Mouse (Mus musculus) cerebellum, adult 11 months (tissue): ENCODE results near the gene Dag1.
"Not testable (repeated sequence)": the region's sequence is repeated elsewhere in the genome, so short reads cannot be mapped to it uniquely, and the experiment has no call there.

Source experiments
- DNase-seq: peaks from one replicate; pipeline ENCODE4 v3.0.0; 2022

The Dag1 gene

DNA sequence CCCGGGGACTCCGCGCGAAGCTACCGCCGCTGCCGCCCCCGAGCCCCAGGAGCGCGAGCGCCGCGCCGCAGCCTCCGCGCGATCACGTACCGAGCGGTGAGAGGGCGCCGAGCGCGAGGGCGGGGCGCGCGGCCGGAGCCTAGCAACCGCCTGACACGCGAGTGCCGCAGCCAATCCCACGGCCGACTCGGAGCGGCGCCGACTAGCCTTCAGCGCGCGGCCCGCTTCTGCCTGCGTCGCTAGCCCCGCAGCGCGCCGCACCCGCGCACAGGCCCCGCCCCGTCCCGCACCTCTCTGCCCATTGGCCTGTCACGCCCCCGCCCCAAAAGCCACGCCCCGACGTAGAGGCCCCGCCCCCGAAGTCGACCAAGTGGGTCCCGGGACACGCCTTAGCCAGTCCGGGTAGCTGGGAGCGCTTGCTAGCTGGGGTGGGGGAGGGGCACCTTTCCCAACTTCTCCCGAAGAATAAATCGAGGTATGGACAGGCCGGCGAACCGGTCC, at the start of gene Dag1:
Dag1 (minus strand) TSS at position 269 of the 501 bp plus-strand sequence.
- DNase-seq = peak; percentile 98

DNA sequence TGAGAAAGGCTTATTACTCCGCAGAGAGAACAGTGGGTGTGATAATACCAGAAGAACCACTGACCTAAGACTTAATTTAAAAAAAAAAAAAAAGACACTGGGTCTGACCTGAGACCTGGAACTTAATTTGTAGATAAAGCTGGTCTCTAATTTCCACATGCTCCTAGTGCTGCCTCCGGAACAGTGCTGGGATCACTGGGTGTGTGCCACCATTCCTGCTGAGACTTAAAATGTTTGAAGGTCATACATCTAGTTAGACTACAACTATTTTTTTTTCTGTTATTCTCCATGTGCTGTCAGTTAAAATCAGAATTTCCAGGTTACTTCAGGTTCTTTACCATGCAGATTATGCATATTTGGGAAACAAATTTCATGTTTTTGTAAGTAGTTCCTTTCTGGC, 44.4 kb upstream of the Dag1 start:
- DNase-seq = no peak

- DNase-seq = no peak
Measured at GRCm38 (mm10) chr9:108307021-108307807, 43.5 kb upstream of the Dag1 start.

DNA sequence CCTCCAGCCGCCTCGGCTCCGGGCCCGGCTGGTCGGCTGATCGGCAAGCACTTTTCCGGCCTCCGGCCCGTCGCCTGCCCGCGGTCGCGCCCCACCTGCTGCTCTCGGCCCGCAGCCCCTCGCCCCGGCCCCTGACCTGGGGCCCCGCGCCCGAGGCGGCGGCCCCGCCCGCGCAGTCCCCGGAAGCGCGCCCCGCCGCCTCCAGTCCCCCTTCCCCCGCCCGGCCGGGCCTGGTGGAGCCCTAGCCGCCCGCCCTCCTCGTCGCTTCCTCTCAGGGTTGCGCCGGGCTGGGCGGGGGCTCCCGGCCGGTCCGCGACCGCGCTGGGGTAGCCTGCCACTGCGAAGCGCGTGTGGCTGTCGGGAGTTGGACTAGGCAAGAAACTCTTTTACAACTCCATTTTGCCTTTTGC, 42.8 kb upstream of the Dag1 start:
- no peak for DNase-seq

- DNase-seq = peak; percentile 99
Measured at GRCm38 (mm10) chr9:108305629-108306520, 42.1 kb upstream of the Dag1 start, which contains the start of the genes Rhoa and Tcta. Gene Rhoa (plus strand): TSS chr9:108306129. Gene Tcta (minus strand): TSS chr9:108306160.

- peak; percentile 38 for DNase-seq
Measured at GRCm38 (mm10) chr9:108305170-108305569, 41.4 kb upstream of the Dag1 start.

DNA sequence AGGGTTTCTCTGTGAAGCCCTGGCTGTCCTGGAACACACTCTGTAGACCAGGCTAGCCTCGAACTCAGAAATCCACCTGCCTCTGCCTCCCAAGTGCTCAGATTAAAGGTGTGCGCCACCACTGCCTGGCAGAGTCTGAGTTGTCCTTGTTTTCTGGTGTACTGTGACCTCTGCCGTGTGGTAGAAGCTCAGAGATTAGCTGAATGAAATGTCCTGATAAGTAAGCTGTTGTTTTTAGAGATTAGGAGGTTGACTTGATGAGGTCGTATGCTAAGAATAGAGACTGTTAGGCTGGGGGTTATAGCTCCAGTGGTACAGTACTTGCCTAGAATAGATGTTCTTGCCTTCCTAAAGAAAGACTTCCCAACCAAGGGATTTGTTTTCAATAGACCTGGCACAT, 41.0 kb upstream of the Dag1 start:
- no peak for DNase-seq

GRCm38 (mm10) chr9:108301853-108302252, 38.1 kb upstream of the Dag1 start:
- DNase-seq = no peak

DNA sequence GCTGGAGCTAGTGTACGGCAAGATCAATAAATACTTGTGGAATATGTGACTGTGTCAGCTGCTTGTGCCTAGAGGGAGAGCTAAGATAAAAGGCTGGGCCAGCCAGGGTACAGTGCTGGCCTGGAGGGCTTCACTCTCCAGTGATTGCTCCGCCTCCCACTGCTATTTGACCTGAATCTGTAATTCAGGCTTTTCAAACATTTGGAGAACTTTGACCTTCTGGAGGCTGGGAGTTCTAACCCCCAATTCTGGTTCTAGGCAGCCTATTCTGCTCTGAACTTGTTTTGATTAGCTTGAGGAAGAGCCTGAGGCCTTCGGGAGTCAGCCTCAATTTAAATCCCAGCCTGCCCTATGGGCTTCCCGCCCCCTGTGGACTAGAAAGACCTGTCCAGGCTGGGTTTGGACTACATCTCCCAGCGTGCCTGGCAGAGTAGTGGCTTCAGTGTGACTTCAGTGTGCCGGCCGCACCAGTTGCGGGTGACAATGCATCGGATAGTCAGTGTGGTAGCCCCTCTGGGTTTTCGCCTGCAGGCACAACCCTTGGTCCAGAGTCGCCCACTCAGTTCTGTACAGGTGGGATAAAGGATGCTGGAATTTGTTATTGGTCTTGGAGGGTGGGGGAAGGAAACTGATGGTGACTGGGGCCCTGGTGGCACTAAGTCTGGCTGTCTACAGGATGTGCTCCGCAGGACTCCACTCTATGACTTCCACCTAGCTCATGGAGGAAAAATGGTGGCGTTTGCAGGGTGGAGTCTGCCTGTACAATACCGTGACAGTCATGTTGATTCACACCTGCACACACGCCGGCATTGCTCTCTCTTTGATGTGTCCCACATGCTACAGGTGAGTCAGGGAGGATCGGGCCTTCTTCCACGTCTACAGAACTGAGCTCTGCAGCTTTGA, 32.9 kb upstream of the Dag1 start, which contains the start of gene Amt:
Amt (plus strand) TSS at position 401 of the 903 bp plus-strand sequence.
- peak; percentile 40 for DNase-seq

- DNase-seq = no peak
Measured at GRCm38 (mm10) chr9:108290773-108291172, 27.0 kb upstream of the Dag1 start.

- peak; percentile 87 for DNase-seq
Measured at GRCm38 (mm10) chr9:108290016-108290750, 26.4 kb upstream of the Dag1 start, which contains the start of gene Nicn1. Gene Nicn1 (plus strand): TSS chr9:108290429.

DNA sequence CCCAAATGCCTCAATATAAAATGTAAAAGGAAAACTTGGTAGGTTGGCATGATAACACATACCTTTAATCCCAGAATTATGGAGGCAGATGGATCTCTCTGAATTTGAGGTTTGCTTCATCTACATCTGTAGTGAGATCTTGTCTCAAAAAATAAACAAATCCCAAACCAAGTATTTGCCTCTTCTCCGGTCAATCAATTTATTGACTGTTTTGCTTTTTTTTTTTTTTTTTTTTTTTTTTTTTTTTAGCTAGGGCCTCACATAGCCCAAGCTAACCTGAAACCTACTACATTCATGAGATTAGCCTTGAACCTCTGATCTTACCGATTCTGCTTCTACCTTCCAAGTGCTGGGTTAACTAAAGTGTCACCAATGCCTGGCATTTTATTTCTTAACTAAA, 25.6 kb upstream of the Dag1 start:
- no peak for DNase-seq

GRCm38 (mm10) chr9:108287526-108288238, 23.9 kb upstream of the Dag1 start:
- not testable (repeated sequence) for DNase-seq

GRCm38 (mm10) chr9:108284410-108284809, 20.7 kb upstream of the Dag1 start:
- DNase-seq = peak; percentile 57

GRCm38 (mm10) chr9:108280071-108280828, 16.5 kb upstream of the Dag1 start:
- no peak for DNase-seq

GRCm38 (mm10) chr9:108278697-108279450, 15.1 kb upstream of the Dag1 start:
- DNase-seq = no peak

DNA sequence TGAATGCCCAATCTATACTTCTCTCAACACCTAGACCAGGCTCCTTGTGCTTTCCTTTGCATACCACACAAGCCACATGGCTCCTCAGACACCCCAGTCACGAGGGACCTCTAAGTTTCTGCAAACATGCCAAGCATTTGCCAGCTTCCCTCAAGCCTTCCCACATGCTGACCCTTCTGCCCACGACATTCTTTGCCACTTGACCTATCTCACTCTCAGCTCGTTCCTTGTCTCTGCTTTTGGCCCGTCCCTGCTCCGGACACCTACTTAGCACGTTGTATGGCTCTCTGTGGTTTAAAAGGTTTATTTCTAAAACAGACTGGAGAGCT, 11.5 kb upstream of the Dag1 start:
- DNase-seq = no peak

DNA sequence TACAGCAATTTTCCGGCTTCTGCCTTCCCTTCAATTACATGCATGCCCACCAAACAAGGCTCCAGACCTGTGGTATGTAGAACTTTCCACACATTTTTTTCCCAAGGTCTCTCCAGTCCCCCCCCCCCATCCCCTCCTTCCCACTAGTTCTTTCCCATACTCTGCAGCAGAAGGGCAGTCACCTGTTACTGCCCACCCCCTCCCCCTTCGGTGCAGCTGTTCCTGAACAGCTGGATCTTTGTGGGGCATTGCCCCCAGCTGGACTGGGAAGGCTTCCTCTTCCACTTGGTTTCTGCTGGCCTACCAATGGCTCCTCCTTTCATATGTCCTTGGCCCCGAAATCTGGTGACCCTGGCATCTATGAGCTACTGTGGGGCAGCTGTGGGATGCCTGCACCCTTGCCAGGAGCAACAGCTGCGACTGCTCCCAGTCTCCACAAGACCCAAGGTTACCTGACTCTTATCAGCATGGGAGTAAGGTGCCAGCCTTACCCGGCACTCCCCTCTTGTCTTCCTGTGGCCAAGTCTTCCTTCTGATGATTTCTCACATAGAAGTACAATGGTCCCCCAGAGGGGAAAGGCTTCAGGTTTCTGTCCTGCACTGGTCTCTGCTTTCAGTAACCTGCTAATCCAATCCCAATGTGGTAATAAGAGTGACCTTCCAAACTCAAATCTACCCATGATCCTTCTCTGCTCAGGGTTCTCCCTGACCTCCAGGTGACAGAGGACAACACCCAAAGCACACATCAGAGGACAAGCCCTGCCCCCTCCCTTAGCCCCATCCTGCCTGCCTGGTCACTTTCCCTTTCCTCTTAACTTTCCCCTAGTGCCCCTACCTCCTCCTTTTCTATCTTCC, 10.9 kb upstream of the Dag1 start:
- no peak for DNase-seq
